Mouse (Mus musculus) lung, postnatal 0 days (tissue): ENCODE results near the gene Armcx2. TPM values are rescaled to one million over a fixed set of nuclear protein-coding genes. Genes with fewer than 3 reads are reported as not detected.

Experiments used
- ATAC-seq: fragments of 200-750 bp; cut with Nextera tagmentation; 2 replicates; pipeline ENCODE4 v1.8.0; 2017; ENCODE audit warnings: moderate library complexity
- DNase-seq: peaks from one replicate; pipeline ENCODE4 v3.0.0-alpha.2; 2016; ENCODE audit warnings: low spot score
- H3K27ac ChIP-seq: fragments of 300-500 bp; sonication (generic); 2 replicates; pipeline ENCODE4 v1.5.1; 2014; ENCODE audit warnings: antibody characterized with exemption, mild to moderate bottlenecking, low read length, mixed read lengths
- H3K27me3 ChIP-seq: fragments of 300-500 bp; sonication (generic); replicated peaks from 2 replicates; pipeline ENCODE4 v1.6.1; 2014; ENCODE audit warnings: low read length, mixed read lengths; ENCODE audit not compliant: insufficient read depth
- H3K36me3 ChIP-seq: fragments of 300-500 bp; sonication (generic); 2 replicates; pipeline ENCODE4 v1.6.1; 2014; ENCODE audit warnings: low read length, mixed read lengths; ENCODE audit not compliant: insufficient read depth
- H3K4me1 ChIP-seq: fragments of 300-500 bp; sonication (generic); 2 replicates; pipeline ENCODE4 v1.6.1; 2014; ENCODE audit warnings: antibody characterized with exemption, low read depth, low read length, mixed read lengths; ENCODE audit not compliant: insufficient read depth
- H3K4me2 ChIP-seq: fragments of 300-500 bp; sonication (generic); replicated peaks from 2 replicates; pipeline ENCODE4 v1.6.1; 2014; ENCODE audit warnings: low read depth, mild to moderate bottlenecking, low read length, moderate library complexity, mixed read lengths
- H3K4me3 ChIP-seq: fragments of 300-500 bp; sonication (generic); 2 replicates; pipeline ENCODE4 v1.5.1; 2014; ENCODE audit warnings: low read depth, low read length
- H3K9ac ChIP-seq: fragments of 300-500 bp; sonication (generic); replicated peaks from 2 replicates; pipeline ENCODE4 v1.6.1; 2014; ENCODE audit warnings: low read depth, mild to moderate bottlenecking
- H3K9me3 ChIP-seq: fragments of 300-500 bp; sonication (generic); 2 replicates; pipeline ENCODE4 v1.6.1; 2016; ENCODE audit warnings: low read length, mixed read lengths
- CTCF ChIP-seq: IDR thresholded peaks from 2 replicates; pipeline ENCODE4 v1.5.1; 2016; ENCODE audit warnings: antibody characterized with exemption, mild to moderate bottlenecking
- EP300 ChIP-seq: IDR thresholded peaks from 2 replicates; pipeline ENCODE4 v1.6.1; 2016; ENCODE audit warnings: antibody characterized with exemption, mild to moderate bottlenecking, control low read depth
- WGBS: fragments of 180-500 bp; shearing (Covaris S2); extraction: QIAGEN DNeasy Blood & Tissue Kit; methylation state at CpG from one replicate; pipeline ENCODE4 v1.1.7; 2014; 5-methylcytosine and 5-hydroxymethylcytosine counted together
- microRNA-seq: library from miRNA; unstranded; fragments of <30 nt; microRNA quantifications from one replicate; pipeline ENCODE4, GENCODE M21; 2016
- polyA plus RNA-seq: library from polyadenylated mRNA; unstranded; fragments of >200 nt; fragmentation: Nextera tagmentation; extraction: Ambion mirVana; gene quantifications from 2 replicates; pipeline ENCODE4 v1.2.1, GENCODE M21; 2015

Armcx2 gene
- polyA plus RNA-seq, 1 experiment from 2014 or later: 24.0 TPM

DNA sequence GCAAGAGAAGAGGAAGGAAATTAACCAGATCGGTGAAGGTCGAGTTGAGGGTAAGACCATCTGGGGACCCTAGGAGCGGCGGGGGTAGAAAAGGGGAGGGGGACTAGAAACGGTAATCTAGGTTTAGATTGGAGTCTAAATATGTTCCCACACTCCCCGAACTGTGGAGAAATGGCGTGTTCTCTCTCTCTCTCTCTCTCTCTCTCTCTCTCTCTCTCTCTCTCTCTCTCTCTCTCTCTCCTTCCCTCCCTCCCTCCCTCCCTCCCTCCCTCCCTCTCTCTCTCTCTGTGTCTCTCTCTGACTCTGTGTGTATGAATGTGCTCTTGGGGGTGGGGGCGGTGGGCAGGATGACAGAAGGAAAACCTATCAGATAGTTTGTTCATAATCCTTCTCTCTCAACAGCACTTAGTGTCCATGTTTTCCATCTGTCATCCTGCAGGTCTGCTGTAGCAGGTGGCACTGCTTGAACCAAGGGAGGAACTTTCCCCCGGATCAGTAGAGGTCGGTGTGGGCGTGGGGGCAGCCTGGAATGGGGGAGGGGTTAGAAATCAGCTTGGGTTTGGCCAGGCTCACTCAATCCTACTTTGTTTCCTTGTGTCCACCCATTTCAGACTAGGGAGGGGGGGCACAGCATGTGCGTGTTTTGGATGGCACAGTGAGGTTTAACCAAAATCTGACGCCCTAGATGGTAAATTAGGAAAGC, 51.6 kb downstream of the Armcx2 start:
- DNase-seq (peak; percentile 18), ATAC-seq (no peak)
- Histone ChIP-seq H3K4me2 (peak overlapping the region; percentile 48), H3K9ac (peak overlapping the region; percentile 41), H3K27ac (0 out of 2 replicates have a peak overlapping the region, but pooled peaks have one; percentile 57), H3K4me3 (peak overlapping the region; percentile 59), H3K9me3 (no peaks in the 10 kb centered on the region), H3K4me1 (no peaks in the 10 kb centered on the region), H3K36me3 (no peaks in the 10 kb centered on the region), H3K27me3 (no peaks in the 10 kb centered on the region)
- TF ChIP-seq CTCF (no peak), EP300 (no peak)
- whole genome bisulfite sequencing: 20% methylated on average over 12 of the region's 13 CpGs

GRCm38 (mm10) chrX:134756434-134757292, 52.4 kb downstream of the Armcx2 start, which contains the start of gene Armcx3:
TSS of gene Armcx3 (plus strand) at chrX:134756595.
- 13% methylated on average over 29 of the region's 46 CpGs for WGBS
- H3K27ac ChIP-seq: peak within 1 kb of the TSS; percentile 57

More at GRCm38 (mm10) chrX:134756434-134757292, 52.4 kb downstream of the Armcx2 start, which contains the start of gene Armcx3:
- Histone ChIP-seq H3K4me3 (peak within 1 kb of the TSS; percentile 59), H3K9ac (peak within 1 kb of the TSS; percentile 41), H3K36me3 (no peaks in the 10 kb centered on the region), H3K9me3 (no peaks in the 10 kb centered on the region), H3K27me3 (no peaks in the 10 kb centered on the region), H3K4me2 (peak within 1 kb of the TSS; percentile 48), H3K4me1 (no peaks in the 10 kb centered on the region)
- peak; percentile 87 for DNase-seq
- ATAC-seq: peak; percentile 95
- TF ChIP-seq CTCF: no peak
- TF ChIP-seq EP300: no peak

Small RNA genes lying within 50 kb of the gene (microRNA-seq; reads per million reads assigned to microRNA genes)
- gene Mir7093: not detected

Other genes with a start within 250 kb of the Armcx2 start
- 2.2 and 2.7 TPM in 2 replicates for gene Btk, start 225.7 kb downstream of the Armcx2 start, polyA plus RNA-seq
- 278 and 304 TPM in 2 replicates for gene Rpl36a, start 223.6 kb downstream of the Armcx2 start, polyA plus RNA-seq
- 3.9 and 4.1 TPM in 2 replicates for gene Gla, start 208.1 kb downstream of the Armcx2 start, polyA plus RNA-seq
- gene Hnrnph2, start 208.0 kb downstream of the Armcx2 start, polyA plus RNA-seq: 93.7 and 100 TPM in 2 replicates
- gene Armcx4, start 122.7 kb downstream of the Armcx2 start, polyA plus RNA-seq: 4.2 and 4.7 TPM in 2 replicates
- gene Armcx1, start 91.3 kb downstream of the Armcx2 start, polyA plus RNA-seq: 33.3 and 37.3 TPM in 2 replicates
- 11.9 and 13.1 TPM in 2 replicates for gene Armcx6, start 57.8 kb downstream of the Armcx2 start, polyA plus RNA-seq
- 46.4 and 56.2 TPM in 2 replicates for gene Armcx3, start 52.6 kb downstream of the Armcx2 start, polyA plus RNA-seq
- 0.27 and 0.31 TPM in 2 replicates for gene Nxf2, start 155.5 kb upstream of the Armcx2 start, polyA plus RNA-seq
- 3.9 and 4.7 TPM in 2 replicates for gene Zmat1, start 200.0 kb upstream of the Armcx2 start, polyA plus RNA-seq